Mouse (Mus musculus) megakaryocyte-erythroid progenitor cell, adult 5 weeks (primary cell): ENCODE data around the gene Pnrc1. TPM values are rescaled to one million over a fixed set of nuclear protein-coding genes. Genes with fewer than 3 reads are reported as not detected.

Source experiments
- polyA plus RNA-seq: library from polyadenylated mRNA; stranded (reverse); fragments of >175 nt; gene quantifications from 2 replicates; pipeline ENCODE4 v1.2.3, GENCODE M21; 2012

Gene Pnrc1
- polyA plus RNA-seq, result 440 and 541 TPM in 2 replicates

DNA sequence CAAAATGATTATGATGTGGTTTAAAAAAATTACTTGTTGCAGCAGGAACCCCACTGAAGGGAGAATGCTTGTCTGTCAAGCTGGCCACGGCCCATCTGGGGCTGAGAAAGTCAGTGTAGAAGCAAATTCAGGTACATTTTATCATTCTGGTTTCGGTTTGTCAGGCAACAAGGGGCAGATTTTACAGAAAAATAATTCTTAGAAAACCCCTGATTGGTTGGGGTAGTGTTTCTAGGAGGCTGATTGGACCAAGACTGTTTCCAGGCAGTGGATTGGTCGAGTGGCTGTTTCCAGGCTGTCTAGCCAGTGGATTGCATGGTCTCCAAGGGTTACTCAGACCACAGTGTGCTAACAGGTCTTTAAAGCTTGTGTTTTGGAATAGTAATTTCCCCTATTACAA, at the start of gene Pnrc1:
Gene Pnrc1 (minus strand): TSS at position 162 of the 400 bp plus-strand sequence.

DNA sequence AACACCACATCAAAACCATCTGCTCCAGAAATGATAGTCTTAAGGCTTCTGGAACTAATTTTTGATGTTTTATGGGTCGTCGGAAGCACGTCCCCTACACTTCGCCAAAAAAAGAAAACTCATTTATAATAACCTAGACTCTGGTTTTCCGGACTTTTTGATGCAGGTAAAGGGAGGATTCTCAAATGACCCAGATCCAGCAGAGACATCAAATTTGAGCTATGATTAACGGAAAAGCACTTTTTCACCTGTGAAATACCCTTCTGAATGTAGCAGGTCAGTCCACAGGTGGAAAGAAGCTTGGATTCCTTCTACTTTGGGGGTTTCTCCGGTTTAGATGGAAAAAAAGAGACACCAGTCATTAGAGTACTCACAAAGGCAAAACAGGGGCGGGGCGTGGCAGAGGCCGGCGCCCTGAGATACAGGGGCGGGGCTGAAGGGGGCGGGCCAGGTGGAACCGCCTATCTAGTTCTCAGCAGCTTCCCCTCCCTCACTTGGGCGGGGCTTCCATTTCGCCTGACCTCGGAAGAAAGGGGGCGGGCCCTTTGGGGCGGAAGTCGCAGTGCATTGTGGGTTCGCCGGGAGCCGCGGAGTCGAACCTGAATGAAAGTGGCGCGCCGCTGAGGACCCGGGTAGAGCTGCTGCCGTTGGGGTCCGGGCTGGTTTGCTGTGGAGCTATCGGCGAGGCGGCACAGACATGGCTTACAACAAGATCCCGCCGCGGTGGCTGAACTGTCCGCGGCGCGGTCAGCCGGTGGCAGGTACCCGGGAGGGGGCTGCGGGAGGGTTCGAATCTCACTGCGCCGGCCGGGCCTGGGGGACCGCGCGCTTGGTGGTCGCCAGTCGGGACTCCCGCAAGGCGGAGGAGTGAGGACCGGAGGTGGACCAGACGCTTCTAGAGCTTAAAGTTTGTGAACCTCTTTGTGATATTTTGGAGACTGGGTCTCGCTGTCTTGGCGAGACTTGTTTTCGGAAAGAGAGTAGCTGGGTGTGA, 20.1 kb upstream of the Pnrc1 start, which contains the start of gene Rngtt:
Gene Rngtt (plus strand): TSS at position 548 of the 994 bp plus-strand sequence.

DNA sequence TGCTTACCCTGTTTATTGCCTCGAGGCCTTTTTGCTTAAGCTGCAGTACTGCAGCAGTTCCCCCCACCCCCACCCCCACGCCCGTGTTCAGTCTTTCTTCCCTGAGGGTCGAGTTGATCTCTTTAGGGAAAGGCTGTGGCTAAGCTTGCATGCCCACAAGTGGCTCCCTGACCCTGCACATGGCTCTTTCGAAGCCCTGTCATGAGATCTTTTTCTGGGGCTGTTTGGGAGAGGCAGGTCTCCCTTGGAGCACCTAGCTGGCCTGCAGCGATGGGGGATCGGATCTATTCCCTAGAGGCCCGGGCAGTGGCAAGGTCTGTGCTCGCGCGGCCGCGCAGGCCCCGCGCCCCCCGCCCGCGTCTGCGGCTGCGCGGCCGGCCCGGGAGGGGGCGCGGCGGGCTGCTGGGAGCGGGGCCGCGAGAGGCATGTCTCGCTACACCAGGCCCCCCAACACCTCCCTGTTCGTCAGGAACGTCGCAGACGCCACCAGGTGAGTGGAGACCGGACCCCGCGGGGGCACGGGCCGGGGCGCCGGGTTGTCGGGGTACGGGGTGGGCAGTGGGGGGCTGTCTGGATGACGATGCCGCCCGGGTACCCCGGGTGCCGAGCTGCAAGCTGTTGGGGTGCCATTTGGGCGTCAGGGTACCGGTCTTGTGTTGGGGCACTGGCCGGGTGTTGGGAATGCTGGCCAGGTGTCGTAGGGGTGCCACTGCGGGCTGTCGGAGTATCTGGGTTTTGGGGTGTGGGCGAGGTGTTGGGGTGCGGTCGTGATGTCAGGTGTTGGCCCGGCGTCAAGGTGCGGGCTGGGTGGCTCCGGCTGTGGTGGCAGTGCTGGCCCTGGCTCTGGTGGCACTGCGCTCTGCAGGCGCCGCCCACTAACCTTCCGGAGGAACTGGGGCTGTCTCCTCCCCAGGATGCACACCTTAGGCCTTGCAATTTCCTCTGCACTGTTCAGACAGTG, 80.8 kb downstream of the Pnrc1 start, which contains the start of gene Srsf12:
Gene Srsf12 (plus strand): TSS at position 111 of the 961 bp plus-strand sequence.

Other genes with a start within 250 kb of the Pnrc1 start
- 0.06 and 0.10 TPM in 2 replicates for gene Gabrr2, start 227.2 kb downstream of the Pnrc1 start, polyA plus RNA-seq
- gene Gabrr1, start 157.6 kb downstream of the Pnrc1 start, polyA plus RNA-seq, result not detected in 2 replicates
- 1.1 and 1.7 TPM in 2 replicates for gene Pm20d2, start 100.4 kb downstream of the Pnrc1 start, polyA plus RNA-seq
- gene Srsf12, start 81.2 kb downstream of the Pnrc1 start, polyA plus RNA-seq, result 0.02 and 0.11 TPM in 2 replicates
- gene Rngtt, start 20.1 kb upstream of the Pnrc1 start, polyA plus RNA-seq, result 5.6 and 6.1 TPM in 2 replicates